Mouse (Mus musculus): ENCODE results near the gene Olfr313. TPM values are rescaled to one million over a fixed set of nuclear protein-coding genes. Genes with fewer than 3 reads are reported as not detected.

Olfr313 gene
- total RNA-seq, 4 experiments from 2014 or later = not detected

DNA sequence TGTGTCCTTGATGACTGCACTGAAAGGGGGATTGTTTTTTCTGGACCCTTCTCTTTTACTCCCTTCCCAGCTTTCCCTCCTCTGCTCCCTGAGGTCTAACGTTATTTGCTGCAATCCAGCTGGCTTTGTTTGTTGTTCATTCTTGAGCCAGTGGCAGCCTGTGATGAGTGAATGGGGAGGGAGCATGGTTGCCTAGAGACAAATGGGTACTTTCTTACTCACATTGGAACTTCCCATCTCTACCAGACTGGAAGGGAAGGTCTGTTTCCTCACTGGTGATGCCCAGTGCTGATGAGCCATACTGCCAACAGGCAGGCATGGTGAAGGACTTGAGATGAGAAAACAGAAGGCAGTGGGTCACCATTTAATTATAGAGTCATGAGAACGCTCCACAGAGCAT is 34.9 kb downstream of the Olfr313 start:
- no peak for DNase-seq (ENCODE audit: low spot score)

DNA sequence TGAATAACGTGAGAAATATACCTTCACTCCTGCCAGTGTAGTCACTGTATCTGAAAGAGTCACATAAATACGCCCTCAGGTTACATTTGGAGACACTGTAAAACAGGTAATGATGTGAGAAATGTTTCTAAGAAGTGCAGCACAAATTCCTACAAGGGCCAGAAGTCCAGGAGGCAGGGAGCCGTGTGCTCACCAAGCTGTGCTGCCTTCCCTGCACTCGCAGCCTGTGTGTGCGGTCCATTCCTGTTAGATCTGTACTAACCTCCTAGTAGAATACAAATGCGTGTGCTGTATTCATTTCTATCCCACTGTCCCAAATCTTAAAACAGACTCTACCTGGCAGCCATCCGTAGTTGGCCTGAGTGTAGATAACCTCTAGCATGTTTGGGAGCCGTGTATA is 45.9 kb downstream of the Olfr313 start:
- no peak for DNase-seq (ENCODE audit: low spot score)

DNA sequence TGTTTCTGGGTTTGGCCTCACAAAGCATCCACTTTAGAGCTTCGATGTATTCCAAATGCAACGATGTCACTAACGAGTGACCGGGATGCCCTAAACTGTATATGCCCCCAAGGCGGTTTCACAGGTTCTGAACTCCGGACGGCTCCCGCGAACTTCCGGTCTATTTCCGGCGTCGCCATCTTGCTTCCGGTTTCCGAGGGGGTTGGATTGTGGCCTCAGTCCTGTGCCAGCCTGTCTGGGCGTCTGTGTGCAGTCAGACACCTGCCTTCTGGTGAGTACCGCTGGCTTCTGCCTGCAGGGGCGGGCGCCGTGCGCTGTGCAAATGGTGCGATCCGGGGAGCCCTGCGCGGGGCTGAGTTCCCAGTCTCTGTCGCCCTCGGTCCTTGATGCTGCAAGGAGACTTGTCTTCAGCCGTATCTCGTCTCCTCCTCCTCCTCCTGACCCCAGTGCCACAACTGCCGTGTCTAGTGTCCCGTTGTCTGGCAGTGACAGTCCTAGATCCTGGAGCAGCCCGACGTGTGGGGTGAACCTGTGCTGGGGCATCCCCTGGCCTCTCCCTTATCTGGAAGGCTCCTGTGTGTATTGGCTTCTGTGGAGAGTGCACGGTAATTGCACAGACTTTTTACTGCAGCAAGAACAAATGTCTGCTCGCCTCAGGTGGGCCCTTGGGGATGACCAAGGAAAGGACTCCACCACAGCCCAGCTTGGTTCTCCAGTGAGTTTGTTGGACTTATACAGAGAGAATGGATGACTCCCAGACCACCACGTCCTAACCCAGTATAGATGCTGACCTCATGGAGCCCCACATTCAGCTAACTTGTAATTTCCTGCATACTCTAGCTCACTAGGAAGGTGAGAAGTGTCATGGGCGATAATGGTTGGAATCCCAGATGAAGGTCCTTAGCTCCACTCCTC is 52.5 kb downstream of the Olfr313 start, which contains the start of gene 2810021J22Rik:
Gene 2810021J22Rik (plus strand): TSS at position 178 of the 915 bp plus-strand sequence.
- peak; percentile 58 for DNase-seq (ENCODE audit: low spot score)

DNA sequence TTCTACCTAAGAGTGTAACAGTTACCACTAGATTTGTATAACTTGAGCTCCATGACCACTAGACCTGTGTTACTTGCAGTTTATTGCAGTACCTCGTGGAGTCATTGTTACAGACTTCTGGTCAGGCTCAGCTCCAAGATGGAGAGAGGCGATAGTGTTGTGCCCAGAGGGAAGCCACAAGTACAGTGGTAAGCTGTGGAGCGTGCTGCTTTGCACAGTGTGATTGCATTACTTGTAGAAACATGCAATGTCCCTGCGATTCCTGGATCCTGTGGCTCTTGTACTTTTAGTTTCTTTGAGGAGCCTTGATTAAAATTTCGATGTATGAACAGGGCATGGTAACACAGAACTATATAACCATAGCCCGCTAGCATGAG is 53.1 kb downstream of the Olfr313 start:
- DNase-seq (ENCODE audit: low spot score) = no peak

Other genes with a start within 250 kb of the Olfr313 start
- not detected for gene Olfr224, start 244.4 kb upstream of the Olfr313 start, total RNA-seq (2022)
- gene Olfr325, start 237.3 kb upstream of the Olfr313 start, total RNA-seq (2022) = not detected
- gene Olfr324, start 219.9 kb upstream of the Olfr313 start, total RNA-seq (2022) = not detected
- 1 to 10 TPM; 3.2 to 9.2 (median 6.2) TPM for gene 2210407C18Rik, start 198.9 kb upstream of the Olfr313 start, total RNA-seq (2022)
- gene Olfr323, start 184.5 kb upstream of the Olfr313 start, total RNA-seq (2022) = not detected
- gene Trim58, start 174.5 kb upstream of the Olfr313 start, total RNA-seq (2022) = not detected
- gene Olfr322, start 156.2 kb upstream of the Olfr313 start, total RNA-seq (2022) = not detected
- not detected for gene Olfr320, start 133.9 kb upstream of the Olfr313 start, total RNA-seq (2022)
- gene Olfr319, start 115.8 kb upstream of the Olfr313 start, total RNA-seq (2022) = not detected
- not detected for gene Olfr318, start 91.0 kb upstream of the Olfr313 start, total RNA-seq (2022)
- gene Olfr317, start 75.8 kb upstream of the Olfr313 start, total RNA-seq (2022) = not detected
- not detected for gene Olfr316, start 62.3 kb upstream of the Olfr313 start, total RNA-seq (2022)
- gene Olfr315, start 41.8 kb upstream of the Olfr313 start, total RNA-seq (2022) = not detected
- gene Olfr314, start 32.0 kb upstream of the Olfr313 start, total RNA-seq (2022) = not detected
- gene Fam183b, start 13.0 kb upstream of the Olfr313 start, total RNA-seq (2022) = under 1 TPM in 2 of 4 experiments, not detected in 2; 0.52 to 0.69 TPM
- gene Olfr312, start 14.2 kb downstream of the Olfr313 start, total RNA-seq (2022) = not detected
- not detected for gene Olfr311, start 24.3 kb downstream of the Olfr313 start, total RNA-seq (2022)
- 1 to 10 TPM; 1.1 to 2.5 (median 1.6) TPM for gene Gm12258, start 32.2 kb downstream of the Olfr313 start, total RNA-seq (2022)
- 1 to 10 TPM; 1.6 to 3.1 (median 1.9) TPM for gene 2810021J22Rik, start 52.2 kb downstream of the Olfr313 start, total RNA-seq (2022)
- gene Zfp39, start 89.2 kb downstream of the Olfr313 start, total RNA-seq (2022) = 1 to 10 TPM; 3.0 to 4.5 (median 4.1) TPM
- under 1 TPM in 1 of 4 experiments, not detected in 3; 0.09 TPM for gene Btnl10, start 102.9 kb downstream of the Olfr313 start, total RNA-seq (2022)
- 100 to 1,000 TPM; 165 to 184 (median 175) TPM for gene Rnf187, start 123.9 kb downstream of the Olfr313 start, total RNA-seq (2022)
- 1 to 10 TPM in 3 of 4 experiments, not detected in 1; 1.3 to 1.4 (median 1.3) TPM for gene Hist3h2ba, start 133.9 kb downstream of the Olfr313 start, total RNA-seq (2022)
- gene Hist3h2a, start 139.7 kb downstream of the Olfr313 start, total RNA-seq (2022) = 10 to 100 TPM; 10.5 to 17.8 (median 16.0) TPM
- under 1 TPM in 3 of 4 experiments, not detected in 1; 0.06 to 0.20 (median 0.08) TPM for gene Trim17, start 139.7 kb downstream of the Olfr313 start, total RNA-seq (2022)
- 10 to 100 TPM; 14.7 to 18.9 (median 16.5) TPM for gene Trim11, start 163.1 kb downstream of the Olfr313 start, total RNA-seq (2022)

All from heart, adult 8-10 months (tissue).